Mouse (Mus musculus): ENCODE measurements around the gene Aasdh.

The Aasdh gene

GRCm38 (mm10) chr5:76905405-76906154 lies at the start of gene Aasdh:
Gene Aasdh (minus strand): TSS chr5:76905514.
- Histone ChIP-seq H3K36me3 (ENCODE audit: control insufficient read depth, insufficient read depth, low read length, poor library complexity, severe bottlenecking) (0 out of 2 replicates have a peak, but pooled peaks cover 1% of the 10 kb centered on the region), H3K27me3 (ENCODE audit: control insufficient read depth, insufficient read depth, low read length, poor library complexity, severe bottlenecking) (no peaks in the 10 kb centered on the region)
- peak; percentile 98 for DNase-seq (ENCODE audit: low read depth, low spot score)

- H3K27me3 ChIP-seq (ENCODE audit: control insufficient read depth, insufficient read depth, low read length, poor library complexity, severe bottlenecking), result no peaks in the 10 kb centered on the region
- peaks cover 7% of the 10 kb centered on the region for H3K36me3 ChIP-seq (ENCODE audit: control insufficient read depth, insufficient read depth, low read length, poor library complexity, severe bottlenecking)
- DNase-seq (ENCODE audit: low read depth, low spot score), result peak; percentile 56
These were observed 49.1 kb upstream of the Aasdh start for GRCm38 (mm10) chr5:76954271-76954900.

DNA sequence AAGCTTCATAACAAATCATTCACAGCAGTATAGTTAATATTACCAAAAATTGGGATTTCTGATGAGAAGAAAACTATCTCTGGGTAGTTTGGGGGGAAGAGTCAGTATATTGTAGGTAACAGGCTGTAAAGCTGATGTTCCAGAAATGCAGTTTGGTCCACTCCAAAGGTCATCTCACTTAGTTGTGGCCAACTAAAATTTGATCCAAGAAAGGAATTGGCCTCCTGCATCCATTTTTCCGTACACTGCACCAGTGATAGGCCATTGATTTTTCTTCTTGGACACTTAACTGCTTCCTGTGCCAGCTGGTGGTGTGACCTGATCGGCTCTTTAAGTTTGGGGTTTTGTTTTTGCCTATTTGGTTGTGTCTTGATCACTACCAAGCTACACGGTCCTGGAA lies 48.5 kb upstream of the Aasdh start:
- no peak for DNase-seq (ENCODE audit: low read depth, low spot score)
- H3K27me3 ChIP-seq (ENCODE audit: control insufficient read depth, insufficient read depth, low read length, poor library complexity, severe bottlenecking), result no peaks in the 10 kb centered on the region

DNA sequence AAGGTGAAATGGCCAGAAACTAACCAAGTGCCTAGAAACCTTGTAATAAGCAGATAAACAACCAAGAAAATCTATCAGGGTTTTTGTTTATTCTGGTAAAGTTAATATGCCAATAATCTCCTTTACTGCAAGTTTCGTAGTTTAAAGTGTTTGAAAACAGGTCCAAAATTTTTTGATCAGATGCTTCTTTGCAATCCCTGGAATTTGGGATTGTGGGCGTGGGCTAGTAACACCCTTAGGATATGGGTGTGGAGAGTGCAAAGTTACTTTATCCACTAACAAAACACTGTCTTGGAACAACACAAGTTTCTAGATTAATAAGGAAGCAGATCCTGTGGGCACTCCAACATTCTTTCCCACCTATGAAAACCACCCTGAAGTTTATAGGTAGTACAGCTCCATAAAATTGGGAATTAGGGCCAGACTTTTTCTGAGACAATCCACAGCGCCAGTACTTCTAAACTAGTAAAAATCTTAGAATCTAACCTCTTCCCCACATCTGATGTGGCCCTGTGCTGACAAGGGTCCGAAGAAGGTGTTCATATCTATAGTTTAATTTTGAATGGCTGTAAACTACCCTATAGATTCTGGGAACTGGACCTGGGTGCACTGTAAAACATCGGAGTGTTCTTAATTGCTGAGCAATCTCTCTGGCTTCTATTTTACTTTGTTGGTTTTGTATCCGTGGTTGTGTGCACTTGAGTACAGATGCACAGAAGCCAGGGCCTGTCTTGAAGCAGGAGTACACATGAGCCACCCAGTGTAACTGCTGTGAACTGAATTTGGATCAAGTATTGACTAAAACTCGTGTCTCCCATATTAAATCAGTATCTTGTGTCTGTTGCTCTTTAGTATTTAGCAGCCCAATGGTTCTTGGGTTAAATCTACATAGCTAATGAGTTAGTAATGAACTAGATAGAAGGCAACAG lies 47.1 kb upstream of the Aasdh start:
- Histone ChIP-seq H3K36me3 (ENCODE audit: control insufficient read depth, insufficient read depth, low read length, poor library complexity, severe bottlenecking) (0 out of 2 replicates have a peak, but pooled peaks cover 2% of the 10 kb centered on the region), H3K27me3 (ENCODE audit: control insufficient read depth, insufficient read depth, low read length, poor library complexity, severe bottlenecking) (no peaks in the 10 kb centered on the region)
- DNase-seq (ENCODE audit: low read depth, low spot score), result no peak

More for the DNA sequence above, 48.5 kb upstream of the Aasdh start:
- peaks cover 4% of the 10 kb centered on the region; the same call in 1 of the 2 replicates for H3K36me3 ChIP-seq (ENCODE audit: control insufficient read depth, insufficient read depth, low read length, poor library complexity, severe bottlenecking)

GRCm38 (mm10) chr5:76951106-76952027 lies 46.1 kb upstream of the Aasdh start, which contains the start of the genes Paics and Ppat:
Gene Paics (plus strand): TSS chr5:76951307.
Gene Ppat (minus strand): TSS chr5:76951578.
- peak; percentile 98 for DNase-seq (ENCODE audit: low read depth, low spot score)
- Histone ChIP-seq H3K27me3 (ENCODE audit: control insufficient read depth, insufficient read depth, low read length, poor library complexity, severe bottlenecking) (no peaks in the 10 kb centered on the region), H3K36me3 (ENCODE audit: control insufficient read depth, insufficient read depth, low read length, poor library complexity, severe bottlenecking) (no peaks in the 10 kb centered on the region)

DNA sequence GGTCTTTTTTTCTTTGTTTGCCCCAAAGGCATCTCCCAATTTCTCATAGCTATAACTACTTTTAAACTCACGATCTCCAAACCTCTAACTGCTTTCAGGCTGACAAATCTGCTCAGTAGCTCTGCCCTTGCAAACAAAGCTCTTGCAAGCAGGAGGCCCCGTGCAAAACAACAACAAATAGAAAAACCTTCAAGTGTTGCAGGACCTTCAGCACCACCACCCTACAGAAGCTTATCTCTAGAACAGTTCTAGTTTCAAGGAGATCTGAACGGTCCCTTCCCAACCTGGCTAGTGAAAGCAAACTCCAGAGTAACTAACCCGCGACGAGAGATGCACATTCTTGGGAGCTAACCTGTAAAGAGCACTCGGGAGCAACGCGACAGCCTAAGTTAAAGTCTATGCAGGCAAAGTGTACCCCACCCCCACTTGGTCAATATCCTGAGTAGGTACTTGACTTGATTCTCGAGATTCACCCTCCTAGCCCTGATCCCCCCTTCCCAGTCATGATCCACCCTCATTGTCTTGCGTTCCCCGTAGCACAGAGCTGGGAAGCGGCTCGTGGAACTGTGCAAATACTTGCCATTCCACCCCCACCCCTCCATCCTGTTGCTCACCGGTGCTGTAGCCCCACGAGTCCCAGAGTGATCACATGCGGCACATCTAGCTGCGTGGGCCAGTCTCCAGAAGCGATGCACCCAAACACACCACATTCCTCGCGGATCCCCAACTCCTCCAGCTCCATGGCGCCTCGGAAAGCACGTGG lies 45.2 kb upstream of the Aasdh start:
- no peak for DNase-seq (ENCODE audit: low read depth, low spot score)
- H3K36me3 ChIP-seq (ENCODE audit: control insufficient read depth, insufficient read depth, low read length, poor library complexity, severe bottlenecking), result no peaks in the 10 kb centered on the region
- no peaks in the 10 kb centered on the region for H3K27me3 ChIP-seq (ENCODE audit: control insufficient read depth, insufficient read depth, low read length, poor library complexity, severe bottlenecking)

DNA sequence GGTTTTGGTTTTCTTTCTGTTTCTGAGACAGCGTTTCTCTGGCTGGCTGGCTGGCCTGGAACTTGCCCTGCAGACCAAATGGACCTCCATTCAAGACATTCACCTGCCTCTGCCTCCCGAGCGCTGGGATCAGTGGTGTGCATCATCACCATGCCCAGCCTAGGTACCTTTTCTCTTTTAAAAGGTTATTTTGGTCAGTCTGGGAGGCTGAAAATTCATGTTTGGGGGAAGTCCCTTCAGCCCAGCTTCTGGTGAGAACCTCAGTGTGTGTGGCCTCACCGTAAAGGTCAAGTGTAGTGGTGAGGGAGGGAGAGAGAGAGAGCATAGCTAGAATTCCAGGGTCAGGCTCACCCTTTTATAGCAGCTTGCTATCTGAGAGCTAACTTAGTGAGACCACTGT lies 42.4 kb upstream of the Aasdh start:
- no peaks in the 10 kb centered on the region for H3K27me3 ChIP-seq (ENCODE audit: control insufficient read depth, insufficient read depth, low read length, poor library complexity, severe bottlenecking)
- H3K36me3 ChIP-seq (ENCODE audit: control insufficient read depth, insufficient read depth, low read length, poor library complexity, severe bottlenecking), result no peaks in the 10 kb centered on the region; the same call in 1 of the 2 replicates
- DNase-seq (ENCODE audit: low read depth, low spot score), result no peak

DNA sequence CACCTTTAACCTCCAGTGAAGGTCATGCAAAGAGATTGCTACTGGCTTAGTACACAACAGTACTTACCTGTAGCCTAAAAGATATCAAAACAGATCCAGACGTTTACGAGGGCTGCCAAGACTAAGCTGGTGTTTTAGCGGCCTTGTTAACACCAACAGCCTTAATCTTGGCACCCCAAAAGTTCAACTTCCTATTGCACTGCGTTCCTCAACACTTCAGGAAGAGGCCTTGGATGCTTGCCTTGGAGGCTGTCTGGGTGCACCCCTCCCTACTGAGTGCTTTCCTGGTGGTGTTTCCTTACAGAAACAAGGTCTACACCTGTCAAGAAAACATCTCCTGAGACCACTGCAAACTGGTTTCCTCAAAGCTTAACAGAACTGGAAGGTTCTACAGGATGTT lies 41.8 kb upstream of the Aasdh start:
- Histone ChIP-seq H3K27me3 (ENCODE audit: control insufficient read depth, insufficient read depth, low read length, poor library complexity, severe bottlenecking) (no peaks in the 10 kb centered on the region), H3K36me3 (ENCODE audit: control insufficient read depth, insufficient read depth, low read length, poor library complexity, severe bottlenecking) (no peaks in the 10 kb centered on the region; the same call in 1 of the 2 replicates)
- no peak for DNase-seq (ENCODE audit: low read depth, low spot score)

DNA sequence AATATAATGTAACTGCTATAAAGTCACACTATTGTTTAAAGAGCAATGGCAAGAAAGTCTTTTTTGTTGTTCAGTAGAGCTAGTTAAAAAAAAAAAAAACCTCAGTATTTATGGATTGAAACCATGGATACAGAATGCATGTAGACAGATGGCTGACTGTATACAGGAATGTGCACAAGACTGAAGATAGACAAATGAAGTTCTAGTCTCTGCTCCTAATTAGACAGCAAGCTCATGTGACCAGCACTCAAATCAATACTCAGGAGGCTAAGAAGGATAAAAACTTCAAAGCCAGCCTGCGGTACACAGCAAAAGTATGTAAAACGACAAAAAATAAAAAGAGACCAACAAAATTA lies 40.3 kb upstream of the Aasdh start:
- no peak for DNase-seq (ENCODE audit: low read depth, low spot score)
- Histone ChIP-seq H3K36me3 (ENCODE audit: control insufficient read depth, insufficient read depth, low read length, poor library complexity, severe bottlenecking) (peaks cover 1% of the 10 kb centered on the region; the same call in 1 of the 2 replicates), H3K27me3 (ENCODE audit: control insufficient read depth, insufficient read depth, low read length, poor library complexity, severe bottlenecking) (no peaks in the 10 kb centered on the region)

DNA sequence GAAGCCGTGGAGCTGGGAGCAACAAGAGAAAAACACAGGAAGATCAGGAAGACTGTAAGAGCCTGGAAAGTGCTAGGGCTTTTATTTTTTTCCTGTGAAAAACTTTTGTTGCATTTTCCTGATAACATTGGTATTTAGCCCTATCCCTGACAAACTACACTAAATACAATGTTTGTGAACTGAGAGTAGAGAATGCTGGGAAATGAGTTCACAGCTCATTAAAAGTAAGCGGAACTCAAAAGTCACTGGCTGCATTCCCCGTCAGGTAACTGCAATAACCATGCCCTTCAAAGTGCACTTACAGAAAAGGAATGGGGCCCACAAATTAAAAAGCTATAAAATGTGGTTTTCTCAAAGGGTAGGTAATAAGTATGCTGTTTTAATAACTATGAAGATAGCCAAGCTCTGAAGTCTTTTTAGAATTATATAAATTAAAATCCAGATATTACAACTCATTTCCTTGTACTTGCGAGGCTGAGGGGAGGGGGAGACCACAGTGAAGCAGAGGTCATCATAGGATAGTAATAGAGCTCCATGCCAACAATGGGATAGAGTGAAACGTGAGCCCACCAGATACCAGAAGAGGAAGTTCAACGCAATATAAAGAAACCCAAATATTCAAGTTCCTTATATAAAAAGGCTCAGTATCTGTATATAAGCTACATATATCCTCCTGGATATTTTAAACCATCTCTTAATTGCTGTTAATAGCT lies 39.8 kb upstream of the Aasdh start:
- no peaks in the 10 kb centered on the region for H3K27me3 ChIP-seq (ENCODE audit: control insufficient read depth, insufficient read depth, low read length, poor library complexity, severe bottlenecking)
- DNase-seq (ENCODE audit: low read depth, low spot score), result no peak

DNA sequence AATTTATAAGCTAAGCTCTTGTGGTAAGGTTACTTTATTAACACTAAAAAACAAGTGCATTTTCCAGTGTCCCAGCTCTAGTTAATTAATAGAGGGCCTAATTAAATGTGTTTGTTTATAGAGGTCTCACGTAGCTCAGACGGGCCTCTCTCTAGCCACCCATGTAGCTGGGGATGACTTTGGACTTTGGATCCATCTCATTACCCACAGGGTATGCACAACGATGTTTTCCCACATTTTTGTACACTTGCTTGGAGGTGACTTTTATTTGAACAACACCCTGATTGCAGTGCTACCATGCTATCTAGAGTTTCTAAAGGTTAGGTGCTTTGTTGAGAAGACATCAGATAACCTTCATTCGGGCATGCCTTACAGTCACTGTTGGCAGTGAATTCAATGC lies 37.2 kb upstream of the Aasdh start:
- Histone ChIP-seq H3K27me3 (ENCODE audit: control insufficient read depth, insufficient read depth, low read length, poor library complexity, severe bottlenecking) (no peaks in the 10 kb centered on the region), H3K36me3 (ENCODE audit: control insufficient read depth, insufficient read depth, low read length, poor library complexity, severe bottlenecking) (peaks cover 1% of the 10 kb centered on the region; the same call in 1 of the 2 replicates)
- DNase-seq (ENCODE audit: low read depth, low spot score), result no peak

More for the DNA sequence above, 39.8 kb upstream of the Aasdh start:
- H3K36me3 ChIP-seq (ENCODE audit: control insufficient read depth, insufficient read depth, low read length, poor library complexity, severe bottlenecking), result peaks cover 1% of the 10 kb centered on the region; the same call in 1 of the 2 replicates

GRCm38 (mm10) chr5:76941975-76942374 lies 36.7 kb upstream of the Aasdh start:
- DNase-seq (ENCODE audit: low read depth, low spot score), result no peak
- Histone ChIP-seq H3K27me3 (ENCODE audit: control insufficient read depth, insufficient read depth, low read length, poor library complexity, severe bottlenecking) (no peaks in the 10 kb centered on the region), H3K36me3 (ENCODE audit: control insufficient read depth, insufficient read depth, low read length, poor library complexity, severe bottlenecking) (peaks cover 1% of the 10 kb centered on the region; the same call in 1 of the 2 replicates)

GRCm38 (mm10) chr5:76939717-76940116 lies 34.4 kb upstream of the Aasdh start:
- Histone ChIP-seq H3K36me3 (ENCODE audit: control insufficient read depth, insufficient read depth, low read length, poor library complexity, severe bottlenecking) (0 out of 2 replicates have a peak, but pooled peaks cover 1% of the 10 kb centered on the region), H3K27me3 (ENCODE audit: control insufficient read depth, insufficient read depth, low read length, poor library complexity, severe bottlenecking) (no peaks in the 10 kb centered on the region)
- no peak for DNase-seq (ENCODE audit: low read depth, low spot score)
